Mouse (Mus musculus) heart, postnatal 0 days (tissue): ENCODE results near the gene Cdkn2b. TPM values are rescaled to one million over a fixed set of nuclear protein-coding genes. Genes with fewer than 3 reads are reported as not detected.

Experiments
- ATAC-seq: fragments of 200-750 bp; cut with Nextera tagmentation; 2 replicates; pipeline ENCODE4 v1.8.0; 2017; ENCODE audit warnings: low read depth, moderate number of reproducible peaks, moderate library complexity; ENCODE audit not compliant: insufficient read depth
- DNase-seq: peaks from one replicate; pipeline ENCODE4 v3.0.0-alpha.2; 2016; ENCODE audit warnings: low spot score
- H3K27ac ChIP-seq: fragments of 300-500 bp; sonication (generic); 2 replicates; pipeline ENCODE4 v1.5.1; 2014; ENCODE audit warnings: low read depth, mild to moderate bottlenecking
- H3K27me3 ChIP-seq: fragments of 300-500 bp; sonication (generic); 2 replicates; pipeline ENCODE4 v1.6.1; 2014; ENCODE audit warnings: low read length, mixed read lengths; ENCODE audit not compliant: control insufficient read depth, insufficient read depth
- H3K36me3 ChIP-seq: fragments of 300-500 bp; sonication (generic); replicated peaks from 2 replicates; pipeline ENCODE4 v1.6.1; 2014; ENCODE audit warnings: low read length, mixed read lengths; ENCODE audit not compliant: control insufficient read depth, insufficient read depth
- H3K4me1 ChIP-seq: fragments of 300-500 bp; sonication (generic); 2 replicates; pipeline ENCODE4 v1.6.1; 2014; ENCODE audit warnings: antibody characterized with exemption; ENCODE audit not compliant: control insufficient read depth, insufficient read depth
- H3K4me2 ChIP-seq: fragments of 300-500 bp; sonication (generic); 2 replicates; pipeline ENCODE4 v1.6.1; 2014; ENCODE audit warnings: low read depth, mild to moderate bottlenecking, low read length, moderate library complexity
- H3K4me3 ChIP-seq: fragments of 300-500 bp; sonication (generic); 2 replicates; pipeline ENCODE4 v1.5.1; 2014; ENCODE audit warnings: low read depth, low read length
- H3K9ac ChIP-seq: fragments of 300-500 bp; sonication (generic); replicated peaks from 2 replicates; pipeline ENCODE4 v1.6.1; 2014; ENCODE audit warnings: low read depth, low read length, mixed read lengths
- H3K9me3 ChIP-seq: fragments of 300-500 bp; sonication (generic); replicated peaks from 2 replicates; pipeline ENCODE4 v1.6.1; 2016; ENCODE audit warnings: low read length; ENCODE audit not compliant: control insufficient read depth
- CTCF ChIP-seq: IDR thresholded peaks from 2 replicates; pipeline ENCODE4 v1.5.1; 2016; ENCODE audit warnings: antibody characterized with exemption, control low read depth, low read depth
- EP300 ChIP-seq: IDR thresholded peaks from 2 replicates; pipeline ENCODE4 v1.6.1; 2016; ENCODE audit warnings: antibody characterized with exemption, low read depth
- WGBS: fragments of 180-500 bp; shearing (Covaris S2); extraction: QIAGEN DNeasy Blood & Tissue Kit; methylation state at CpG from one replicate; pipeline ENCODE4 v1.1.7; 2014; 5-methylcytosine and 5-hydroxymethylcytosine counted together
- polyA plus RNA-seq: library from polyadenylated mRNA; unstranded; fragments of >200 nt; fragmentation: Nextera tagmentation; extraction: Ambion mirVana; gene quantifications from 2 replicates; pipeline ENCODE4 v1.2.1, GENCODE M21; 2015
- total RNA-seq: library from RNA; depleted of rRNA; stranded (reverse); fragments of >200 nt; gene quantifications from 2 replicates; pipeline ENCODE4 v1.2.3, GENCODE M21; 2014; ENCODE audit warnings: low replicate concordance; rRNA removed

Cdkn2b gene
- total and polyA plus RNA-seq, 2 experiments from 2014 or later = 0.45 to 0.88 TPM

DNA sequence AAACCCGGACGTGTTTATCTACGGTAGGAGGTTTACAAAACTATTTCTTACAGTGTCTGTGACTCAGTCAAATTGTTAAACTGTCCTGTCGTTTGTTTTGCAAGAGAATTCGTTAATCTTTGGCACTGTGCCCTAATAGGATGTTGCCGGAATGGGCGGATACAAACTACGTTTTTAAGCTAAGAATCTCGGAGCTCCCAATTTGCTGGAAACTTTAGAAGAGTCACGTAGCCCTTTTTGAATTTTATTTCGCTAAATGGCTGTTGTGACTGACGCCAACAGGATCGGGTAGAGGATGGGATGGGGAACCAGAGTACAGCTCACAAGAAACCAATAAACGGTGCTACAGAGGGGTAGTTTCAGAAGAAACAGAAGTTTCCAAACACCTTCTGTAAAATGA, 36.8 kb downstream of the Cdkn2b start:
- Histone ChIP-seq H3K27me3 (peaks cover 96% of the 10 kb centered on the region), H3K36me3 (no peaks in the 10 kb centered on the region), H3K4me1 (no peaks in the 10 kb centered on the region), H3K4me3 (no peak overlapping the region), H3K4me2 (no peak overlapping the region), H3K27ac (no peak overlapping the region), H3K9ac (no peak overlapping the region), H3K9me3 (no peaks in the 10 kb centered on the region)
- TF ChIP-seq CTCF (no peak), EP300 (no peak)
- no peak for DNase-seq
- 3% methylated on average over 14 of the region's 14 CpGs for WGBS
- no peak for ATAC-seq

DNA sequence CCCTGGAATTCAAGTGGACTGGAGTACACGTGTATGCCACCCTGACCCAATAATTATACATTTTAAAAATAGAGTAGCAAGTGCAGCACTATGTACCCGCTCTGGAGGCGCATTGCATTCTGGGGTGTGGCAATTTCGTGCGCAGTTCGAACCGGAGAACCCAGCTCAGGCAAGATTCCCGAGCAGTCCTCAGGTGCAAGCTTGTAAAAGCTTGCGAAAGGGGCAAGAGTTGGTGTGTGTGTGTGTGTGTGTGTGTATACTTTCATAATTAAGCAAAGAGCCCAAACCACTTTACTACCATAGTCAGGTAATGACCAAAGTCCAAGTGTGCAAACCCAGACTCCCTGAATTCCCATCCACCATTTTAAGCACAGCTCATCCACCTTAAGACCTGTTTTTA, 37.3 kb downstream of the Cdkn2b start:
- no peak for DNase-seq
- Histone ChIP-seq H3K4me1 (no peaks in the 10 kb centered on the region), H3K9ac (no peak overlapping the region), H3K36me3 (no peaks in the 10 kb centered on the region), H3K9me3 (no peaks in the 10 kb centered on the region), H3K4me2 (no peak overlapping the region), H3K27ac (no peak overlapping the region), H3K4me3 (no peak overlapping the region), H3K27me3 (peaks cover 91% of the 10 kb centered on the region)
- TF ChIP-seq CTCF (no peak), EP300 (no peak)
- ATAC-seq = no peak; the same call in 1 of the 2 replicates
- WGBS = 2% methylated on average over 9 of the region's 9 CpGs

DNA sequence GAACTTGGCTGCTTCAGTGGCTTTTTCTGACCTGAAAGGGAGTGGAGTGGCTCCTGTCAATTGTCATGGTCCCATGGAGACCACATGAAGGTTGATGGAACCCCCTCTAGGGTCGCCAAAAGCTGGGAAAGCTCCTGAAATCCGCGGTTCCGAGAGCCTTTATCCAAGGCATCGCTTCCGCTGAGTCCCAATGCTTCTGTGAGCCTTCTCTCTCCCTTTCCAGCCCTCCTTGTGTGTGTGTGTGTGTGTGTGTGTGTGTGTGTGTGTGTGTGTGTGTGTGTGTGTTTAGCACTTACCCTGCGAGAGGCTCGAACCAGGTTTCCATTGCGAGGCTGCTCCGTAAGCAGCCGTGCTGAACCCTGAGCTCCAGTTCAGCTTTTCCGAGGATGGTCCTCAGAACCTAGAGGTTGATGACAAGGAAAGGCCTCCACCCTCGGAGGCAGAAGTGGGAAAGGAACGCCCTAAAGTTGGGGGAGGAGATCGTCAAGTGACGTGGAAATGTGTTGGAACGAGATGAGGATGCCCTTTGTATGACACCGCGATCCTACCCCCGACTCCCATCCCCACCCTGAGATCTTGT, 37.8 kb downstream of the Cdkn2b start:
- H3K9me3 ChIP-seq = no peaks in the 10 kb centered on the region
- H3K9ac ChIP-seq = no peak overlapping the region
- WGBS = 4% methylated on average over 20 of the region's 20 CpGs
- H3K27ac ChIP-seq = no peak overlapping the region
- no peaks in the 10 kb centered on the region for H3K36me3 ChIP-seq
- no peak overlapping the region for H3K4me3 ChIP-seq
- no peak for ATAC-seq
- H3K4me2 ChIP-seq = no peak overlapping the region
- no peak for TF ChIP-seq CTCF
- TF ChIP-seq EP300 = no peak
- no peak for DNase-seq
- H3K4me1 ChIP-seq = no peaks in the 10 kb centered on the region
- H3K27me3 ChIP-seq = peaks cover 86% of the 10 kb centered on the region

DNA sequence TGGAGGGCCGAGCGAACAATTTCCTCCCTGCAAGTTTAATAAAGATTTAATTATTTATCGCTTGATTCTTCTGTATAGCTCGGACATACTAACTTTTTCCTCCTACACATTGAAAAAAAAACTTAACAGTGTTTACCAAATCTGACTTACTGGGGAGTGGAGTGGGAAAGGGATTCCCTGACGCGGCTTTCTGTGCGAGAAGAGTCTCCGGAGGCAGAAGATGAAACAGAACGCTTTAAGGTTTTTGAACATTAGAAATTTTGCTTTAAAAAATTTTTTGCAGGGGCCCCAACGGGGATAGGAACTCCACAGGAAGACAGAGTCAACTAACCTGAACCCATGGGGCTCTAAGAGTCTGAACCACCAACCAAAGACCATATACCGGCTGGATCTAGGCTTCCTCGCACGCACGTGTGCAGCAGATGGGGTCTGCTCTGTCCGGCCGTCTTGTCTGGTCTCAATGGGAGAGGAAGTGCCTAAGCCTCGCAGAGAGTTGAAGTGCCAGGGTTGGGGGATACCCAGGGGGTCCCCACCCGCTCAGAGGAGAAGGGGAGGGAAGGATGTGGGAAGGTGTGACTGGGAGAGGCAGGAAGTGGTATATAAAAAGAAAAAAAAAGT, 38.6 kb downstream of the Cdkn2b start:
- Histone ChIP-seq H3K27ac (no peak overlapping the region), H3K9me3 (no peaks in the 10 kb centered on the region), H3K27me3 (peaks cover 80% of the 10 kb centered on the region), H3K4me3 (no peak overlapping the region), H3K4me2 (no peak overlapping the region), H3K36me3 (no peaks in the 10 kb centered on the region), H3K9ac (no peak overlapping the region), H3K4me1 (no peaks in the 10 kb centered on the region)
- ATAC-seq = no peak
- no peak for TF ChIP-seq CTCF
- TF ChIP-seq EP300 = no peak
- WGBS = 7% methylated on average over 18 of the region's 18 CpGs
- DNase-seq = no peak

DNA sequence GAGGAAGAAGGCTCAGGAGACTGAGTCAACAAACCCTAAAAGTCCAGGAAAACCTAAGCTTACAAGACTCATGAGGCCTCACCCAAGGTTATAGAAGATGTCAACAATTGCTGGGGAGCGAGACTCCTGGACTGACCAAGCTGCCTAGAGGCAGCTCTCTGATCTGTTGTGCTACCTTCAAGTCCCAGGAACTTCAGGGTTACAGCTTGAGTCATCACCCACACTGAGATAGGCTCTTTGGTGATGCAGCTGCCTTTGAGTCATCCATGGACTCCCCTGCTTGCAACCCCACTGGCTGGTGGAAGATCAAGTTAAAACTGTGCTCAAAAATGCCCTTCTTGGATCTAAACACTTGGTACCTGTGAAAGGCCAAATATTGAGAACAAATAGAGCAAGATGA, 53.1 kb downstream of the Cdkn2b start:
- no peak overlapping the region for H3K4me3 ChIP-seq
- no peak for TF ChIP-seq CTCF
- TF ChIP-seq EP300 = no peak
- 63% methylated on average over 1 of the region's 1 CpGs for WGBS
- DNase-seq (no peak), ATAC-seq (no peak)
- no peaks in the 10 kb centered on the region for H3K27me3 ChIP-seq
- no peak overlapping the region for H3K9ac ChIP-seq
- H3K27ac ChIP-seq = no peak overlapping the region
- no peaks in the 10 kb centered on the region for H3K9me3 ChIP-seq
- H3K4me2 ChIP-seq = no peak overlapping the region
- no peaks in the 10 kb centered on the region for H3K4me1 ChIP-seq
- no peaks in the 10 kb centered on the region for H3K36me3 ChIP-seq

Other genes starting within 250 kb of the Cdkn2b start
- 10.5 and 23.2 TPM in 2 replicates for gene Mtap, start 173.9 kb downstream of the Cdkn2b start, total RNA-seq
- 33.6 and 33.8 TPM in 2 replicates for gene Mtap, start 173.9 kb downstream of the Cdkn2b start, polyA plus RNA-seq
- not detected in 2 replicates for gene Cdkn2a, start 16.4 kb downstream of the Cdkn2b start, total RNA-seq
- not detected in 2 replicates for gene Cdkn2a, start 16.4 kb downstream of the Cdkn2b start, polyA plus RNA-seq